Mouse (Mus musculus) fat pad, adult 2 months (tissue): Measurements from ENCODE around the gene Ezh1.
A peak's percentile ranks its signal among the peaks of the same experiment; 100 is the strongest.

Experiments used
- DNase-seq: peaks from one replicate; pipeline ENCODE4 v3.0.0-alpha.2; 2011; ENCODE audit warnings: low read depth, low spot score; ENCODE audit errors: extremely low read depth

Ezh1 gene

DNA sequence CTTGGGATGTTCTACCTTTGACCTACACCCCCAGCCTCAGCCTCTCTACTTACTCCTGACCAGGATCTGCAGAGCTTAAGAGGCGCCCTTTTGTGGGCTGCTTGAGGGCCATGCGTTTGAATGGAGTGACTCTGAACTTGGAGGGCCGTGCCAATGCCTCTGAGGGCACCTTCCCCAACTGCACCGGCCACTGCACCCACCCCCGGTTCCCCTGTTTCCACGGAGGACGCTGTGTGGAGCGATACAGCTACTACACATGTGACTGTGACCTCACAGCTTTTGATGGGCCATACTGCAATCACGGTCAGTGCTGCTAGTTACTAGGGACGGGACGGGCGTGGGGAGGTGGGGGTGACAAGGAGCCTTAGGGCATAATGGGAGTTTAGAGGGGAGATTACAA lies 41.3 kb downstream of the Ezh1 start:
- DNase-seq, result no peak

DNA sequence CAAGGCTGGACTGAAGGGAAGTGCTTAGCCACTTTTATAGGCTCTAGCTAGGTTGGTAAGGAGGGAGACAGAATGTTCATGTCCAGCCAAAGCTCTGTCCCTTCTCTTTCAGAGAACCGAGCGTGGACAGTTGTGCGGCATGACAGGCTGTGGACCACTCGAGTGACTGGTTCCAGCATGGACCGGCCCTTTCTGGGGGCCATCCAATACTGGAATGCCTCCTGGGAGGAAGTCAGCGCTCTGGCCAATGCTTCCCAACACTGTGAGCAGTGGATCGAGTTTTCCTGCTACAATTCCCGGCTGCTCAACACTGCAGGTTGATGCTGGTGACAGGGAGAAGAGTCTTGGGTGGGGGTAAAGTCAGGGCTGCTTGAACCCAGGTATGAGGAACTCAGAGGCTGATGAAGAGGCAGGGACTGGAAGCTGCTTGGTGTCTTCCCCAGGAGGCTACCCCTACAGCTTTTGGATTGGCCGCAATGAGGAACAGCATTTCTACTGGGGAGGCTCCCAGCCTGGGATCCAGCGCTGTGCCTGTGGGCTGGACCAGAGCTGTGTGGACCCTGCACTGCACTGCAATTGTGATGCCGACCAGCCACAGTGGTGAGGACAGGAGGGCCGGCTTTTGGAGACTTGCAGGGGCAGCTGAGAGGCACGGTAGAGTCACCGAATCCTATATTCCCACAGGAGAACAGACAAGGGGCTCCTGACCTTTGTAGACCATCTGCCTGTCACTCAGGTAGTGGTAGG lies 43.3 kb downstream of the Ezh1 start:
- DNase-seq, result no peak

DNA sequence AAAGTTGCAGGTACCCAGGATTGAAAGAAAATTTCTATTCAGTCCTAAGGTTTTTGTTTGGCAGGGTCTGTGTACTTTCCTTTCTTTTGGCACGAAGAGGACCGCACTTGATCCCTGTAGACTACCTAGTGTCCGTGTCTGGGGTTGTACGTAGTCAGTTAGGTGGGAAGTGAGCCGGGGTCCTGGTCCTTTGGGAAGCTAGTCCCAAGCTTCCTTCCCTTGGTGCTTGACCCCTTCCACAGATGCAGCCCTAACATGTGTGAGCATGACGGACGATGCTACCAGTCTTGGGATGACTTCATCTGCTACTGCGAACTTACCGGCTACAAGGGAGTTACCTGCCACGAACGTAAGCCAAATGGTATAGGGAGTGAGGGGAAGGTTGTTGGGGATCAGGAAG lies 44.3 kb downstream of the Ezh1 start:
- no peak for DNase-seq

DNA sequence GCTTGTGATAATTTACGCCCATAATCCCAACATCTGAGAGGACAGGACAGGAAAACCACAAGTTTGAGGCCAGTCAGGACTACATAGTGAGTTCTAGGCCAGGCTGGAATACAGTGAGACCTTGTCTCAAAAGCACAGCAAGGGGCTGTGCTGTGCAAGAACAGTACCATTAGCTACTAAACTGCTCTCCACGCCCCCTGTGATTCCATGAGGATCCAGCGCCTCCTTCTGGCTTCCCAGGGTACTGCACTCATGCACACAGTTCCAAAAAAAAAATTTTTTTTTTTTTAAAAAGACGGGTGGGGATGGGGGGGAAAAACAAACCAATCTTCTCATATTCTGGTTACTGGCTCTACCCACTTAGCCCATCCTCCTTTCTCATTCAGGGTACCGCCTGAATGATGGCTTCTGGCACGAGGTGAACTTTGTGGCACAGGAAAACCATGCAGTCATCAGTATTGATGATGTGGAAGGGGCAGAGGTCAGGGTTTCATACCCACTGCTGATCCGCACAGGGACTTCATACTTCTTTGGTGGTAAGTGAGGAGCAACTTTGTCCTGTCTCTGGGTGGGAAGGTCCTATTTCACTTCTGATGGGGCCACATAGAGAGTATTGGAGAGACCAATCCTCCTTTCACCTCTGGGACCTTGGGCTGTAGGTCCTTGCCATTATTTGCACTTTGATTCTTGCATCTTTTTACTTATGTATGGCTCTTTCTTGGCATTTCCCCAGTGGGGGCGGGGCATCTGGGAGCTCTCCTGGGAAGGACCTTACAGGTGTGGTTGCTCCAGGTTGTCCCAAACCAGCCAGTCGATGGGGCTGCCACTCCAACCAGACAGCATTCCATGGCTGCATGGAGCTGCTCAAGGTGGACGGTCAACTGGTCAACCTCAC lies 45.2 kb downstream of the Ezh1 start:
- no peak for DNase-seq

DNA sequence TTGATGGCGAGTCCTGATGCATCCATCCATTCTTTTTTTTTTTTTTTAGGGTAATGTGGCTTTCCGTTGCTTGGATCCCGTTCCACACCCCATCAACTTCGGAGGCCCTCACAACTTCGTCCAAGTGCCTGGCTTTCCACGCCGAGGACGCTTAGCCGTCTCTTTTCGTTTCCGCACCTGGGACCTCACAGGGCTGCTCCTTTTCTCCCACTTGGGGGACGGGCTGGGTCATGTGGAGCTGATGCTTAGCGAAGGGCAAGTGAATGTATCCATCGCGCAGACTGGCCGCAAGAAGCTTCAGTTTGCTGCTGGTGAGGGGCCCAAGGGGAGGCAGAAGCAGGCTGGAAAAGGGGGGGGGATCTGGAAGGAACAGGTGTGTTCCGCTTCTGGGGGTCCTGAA lies 46.0 kb downstream of the Ezh1 start:
- DNase-seq, result no peak

DNA sequence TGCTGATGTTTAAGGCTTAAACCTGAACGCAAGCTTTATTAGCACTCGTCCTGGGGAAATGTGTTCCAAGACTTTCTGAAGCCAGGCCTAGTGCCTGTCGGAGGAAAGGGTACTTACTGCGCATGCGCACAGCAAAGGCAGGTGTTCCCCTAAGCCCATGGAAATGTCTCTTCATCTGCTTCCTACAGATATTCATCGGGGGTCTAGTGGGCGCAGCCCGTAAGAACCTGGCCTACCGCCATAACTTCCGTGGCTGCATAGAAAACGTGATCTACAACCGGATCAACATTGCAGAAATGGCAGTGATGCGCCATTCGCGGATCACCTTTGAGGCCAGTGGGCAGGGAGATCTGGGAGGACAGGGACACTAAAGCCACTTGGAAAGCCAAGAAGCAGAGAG lies 47.0 kb downstream of the Ezh1 start:
- no peak for DNase-seq

DNA sequence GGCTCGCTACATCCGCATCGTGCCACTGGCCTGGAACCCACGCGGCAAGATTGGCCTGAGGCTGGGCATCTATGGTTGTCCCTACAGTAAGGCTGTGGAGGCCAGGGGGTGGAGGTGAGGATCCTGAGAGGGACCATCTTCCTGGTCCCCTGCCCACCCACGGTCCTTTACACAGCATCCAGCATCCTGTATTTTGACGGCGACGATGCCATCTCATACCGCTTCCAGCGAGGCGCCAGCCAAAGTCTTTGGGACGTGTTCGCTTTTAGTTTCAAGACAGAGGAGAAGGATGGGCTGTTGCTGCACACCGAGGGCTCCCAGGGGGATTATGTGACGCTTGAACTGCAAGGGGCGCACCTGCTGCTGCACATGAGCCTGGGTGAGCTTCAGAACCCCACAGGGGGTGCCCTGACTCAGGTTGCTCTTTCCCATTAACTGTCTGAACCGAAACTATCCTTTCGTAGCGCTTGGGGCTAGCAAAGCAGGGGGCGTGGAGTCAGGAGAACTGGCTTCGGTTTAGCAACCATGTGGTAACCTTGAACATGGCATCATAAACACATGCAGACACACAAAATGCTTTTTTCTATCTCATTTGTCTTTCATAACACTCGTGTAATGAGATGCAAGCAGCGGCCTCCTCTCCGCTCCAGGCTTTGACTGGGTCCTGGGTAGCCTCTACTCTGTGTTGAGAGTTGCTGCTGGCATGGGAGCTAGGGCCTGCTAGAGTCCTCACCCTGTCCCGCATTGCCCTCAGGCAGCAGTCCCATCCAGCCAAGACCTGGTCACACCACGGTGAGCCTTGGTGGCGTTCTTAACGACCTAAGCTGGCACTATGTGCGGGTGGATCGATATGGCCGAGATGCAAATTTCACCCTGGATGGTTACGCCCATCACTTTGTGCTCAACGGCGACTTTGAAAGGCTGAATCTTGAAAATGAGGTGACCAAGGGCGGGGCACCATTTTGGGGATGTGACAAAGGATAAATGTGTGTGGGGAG lies 47.9 kb downstream of the Ezh1 start:
- DNase-seq, result no peak

DNA sequence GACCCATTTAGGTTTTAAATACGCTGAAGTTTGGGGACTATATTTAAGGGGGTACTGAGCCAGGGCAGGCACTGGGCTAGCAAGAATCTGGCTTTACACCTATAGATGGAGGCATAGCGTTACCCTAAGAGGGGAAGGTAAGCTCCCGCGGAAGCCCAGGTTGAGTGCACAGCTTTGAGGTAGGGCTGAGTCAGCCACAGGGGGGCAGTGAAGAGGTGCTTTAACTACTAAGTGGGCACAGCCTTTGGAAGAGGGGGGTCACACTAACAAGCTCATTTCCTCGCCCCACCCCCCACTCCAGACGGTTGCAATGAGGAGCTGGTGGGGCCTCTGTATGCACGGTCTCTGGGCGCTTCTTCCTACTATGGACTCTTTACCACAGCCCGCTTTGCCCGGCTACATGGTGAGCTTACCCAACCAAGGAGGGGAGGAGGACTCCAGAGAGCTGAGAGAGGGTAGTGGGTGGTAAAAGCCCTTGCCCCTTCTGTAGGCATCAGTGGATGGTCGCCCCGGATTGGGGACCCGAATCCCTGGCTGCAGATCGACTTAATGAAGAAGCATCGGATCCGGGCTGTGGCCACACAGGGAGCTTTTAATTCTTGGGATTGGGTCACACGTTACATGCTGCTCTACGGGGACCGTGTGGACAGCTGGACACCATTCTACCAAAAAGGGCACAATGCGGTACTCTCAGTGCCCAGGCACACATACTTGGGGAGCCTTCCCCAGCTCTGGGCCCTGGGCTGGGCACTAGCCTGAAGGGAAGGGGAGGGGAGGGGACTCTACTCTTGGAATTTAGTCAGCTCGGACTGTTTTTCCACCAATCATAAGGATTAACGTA lies 49.1 kb downstream of the Ezh1 start:
- no peak for DNase-seq

DNA sequence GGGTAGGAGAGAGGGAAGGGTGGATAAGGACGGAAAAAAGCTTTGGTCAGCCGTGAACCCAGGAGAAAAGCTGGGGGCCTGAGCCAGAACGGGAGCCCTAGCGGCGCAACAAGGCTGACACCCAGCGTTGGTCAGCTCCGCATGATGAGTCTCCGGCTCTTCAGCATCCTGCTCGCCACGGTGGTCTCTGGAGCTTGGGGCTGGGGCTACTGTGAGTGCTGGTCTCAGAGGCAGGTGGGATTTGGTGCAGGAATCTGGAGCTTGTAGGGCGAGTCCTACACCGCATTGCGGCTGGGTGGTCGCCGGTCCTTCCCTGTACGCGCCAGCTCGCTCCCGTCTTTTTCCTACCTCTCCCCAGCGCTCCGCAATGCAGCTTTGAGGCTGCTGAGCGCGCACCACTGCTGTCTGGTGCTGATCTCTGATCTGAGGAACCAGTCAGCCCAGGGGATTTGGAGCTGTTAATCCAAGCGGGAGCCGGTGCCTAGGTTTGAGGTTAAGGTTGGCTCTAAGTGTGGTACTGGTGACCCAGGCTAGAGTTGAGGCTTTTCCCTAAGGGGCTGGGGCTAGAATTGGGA lies 50.1 kb downstream of the Ezh1 start:
- DNase-seq, result no peak

DNA sequence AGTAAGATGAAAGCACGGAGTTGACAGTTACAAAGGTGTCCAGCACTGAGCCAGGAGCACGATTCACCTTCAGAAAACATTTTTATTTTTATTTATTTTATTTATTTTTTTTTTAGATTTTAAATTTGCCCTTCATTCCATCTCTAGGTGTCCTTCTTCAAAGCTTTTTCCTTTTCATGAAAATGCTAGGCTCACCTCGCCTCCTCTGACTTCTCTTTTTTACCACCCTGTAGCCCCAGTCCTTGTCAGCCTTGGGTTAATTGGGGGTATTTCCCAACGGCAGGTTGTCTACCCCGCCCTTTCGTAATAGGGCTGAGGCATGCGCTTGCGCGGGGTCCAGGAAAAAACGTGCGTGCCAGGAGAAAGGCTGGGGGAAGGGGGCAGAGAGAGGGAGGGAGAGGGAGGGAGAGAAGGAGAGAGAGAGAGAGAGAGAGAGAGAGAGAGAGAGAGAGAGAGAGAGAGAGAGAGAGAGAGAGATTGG lies 50.6 kb downstream of the Ezh1 start:
- DNase-seq, result no peak

DNA sequence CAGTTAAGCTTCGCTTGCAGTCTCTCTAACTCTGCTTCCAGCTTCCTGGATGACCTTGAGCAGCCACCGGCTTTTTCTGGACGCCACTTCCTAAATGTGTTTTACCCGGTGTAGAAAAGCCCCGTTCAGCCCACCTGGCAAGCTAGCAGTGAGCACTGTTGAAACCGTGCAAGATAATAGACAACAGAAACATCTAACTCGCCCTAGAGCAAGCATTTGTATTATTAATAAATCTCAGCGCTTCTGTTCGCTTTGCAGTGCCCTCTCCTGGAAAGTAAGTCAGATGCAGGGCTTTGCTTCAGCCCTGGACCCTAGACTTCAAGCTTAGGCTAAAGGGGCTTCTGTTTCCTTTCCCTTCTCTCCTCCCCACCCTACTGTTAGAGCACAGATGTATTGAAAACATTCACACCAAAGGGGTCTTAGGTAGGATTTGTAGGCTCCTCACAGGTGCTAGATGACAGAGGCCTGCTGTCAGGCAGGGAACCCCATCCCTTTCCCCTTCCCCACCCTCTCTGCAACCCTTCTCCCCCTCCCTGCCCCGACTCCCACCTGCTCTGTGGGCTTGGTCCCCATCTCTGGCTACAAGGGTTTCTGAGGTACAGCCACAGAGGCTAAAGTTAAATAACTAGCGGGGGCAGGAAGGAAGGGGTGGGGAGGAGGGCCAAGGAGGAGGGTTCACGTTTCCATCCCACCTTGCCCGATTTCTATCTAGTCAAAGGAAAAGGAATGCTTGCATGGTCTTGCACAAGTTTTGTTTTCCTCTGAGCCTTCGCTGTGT lies 51.2 kb downstream of the Ezh1 start, which contains the start of gene Ccr10:
Gene Ccr10, minus strand, starts transcription at position 593 of the 778 bp plus-strand sequence.
- no peak for DNase-seq

DNA sequence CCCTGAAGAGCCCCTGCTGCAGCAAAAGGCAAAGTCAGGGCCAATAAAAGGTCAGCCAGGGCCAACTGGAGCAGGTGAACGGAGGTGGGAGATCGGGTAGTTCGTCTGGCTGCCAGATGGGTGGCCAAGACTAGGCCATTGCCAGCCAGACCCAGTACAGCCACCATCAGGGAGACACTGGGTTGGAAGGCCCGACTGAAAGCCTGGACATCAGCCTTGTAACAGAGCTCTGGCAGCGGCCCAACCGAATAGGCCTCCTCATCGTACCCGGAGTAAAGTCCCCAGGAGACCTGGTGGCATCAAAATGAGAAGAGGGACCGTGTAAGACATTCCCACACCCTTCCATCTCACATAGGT lies 51.9 kb downstream of the Ezh1 start:
- no peak for DNase-seq

DNA sequence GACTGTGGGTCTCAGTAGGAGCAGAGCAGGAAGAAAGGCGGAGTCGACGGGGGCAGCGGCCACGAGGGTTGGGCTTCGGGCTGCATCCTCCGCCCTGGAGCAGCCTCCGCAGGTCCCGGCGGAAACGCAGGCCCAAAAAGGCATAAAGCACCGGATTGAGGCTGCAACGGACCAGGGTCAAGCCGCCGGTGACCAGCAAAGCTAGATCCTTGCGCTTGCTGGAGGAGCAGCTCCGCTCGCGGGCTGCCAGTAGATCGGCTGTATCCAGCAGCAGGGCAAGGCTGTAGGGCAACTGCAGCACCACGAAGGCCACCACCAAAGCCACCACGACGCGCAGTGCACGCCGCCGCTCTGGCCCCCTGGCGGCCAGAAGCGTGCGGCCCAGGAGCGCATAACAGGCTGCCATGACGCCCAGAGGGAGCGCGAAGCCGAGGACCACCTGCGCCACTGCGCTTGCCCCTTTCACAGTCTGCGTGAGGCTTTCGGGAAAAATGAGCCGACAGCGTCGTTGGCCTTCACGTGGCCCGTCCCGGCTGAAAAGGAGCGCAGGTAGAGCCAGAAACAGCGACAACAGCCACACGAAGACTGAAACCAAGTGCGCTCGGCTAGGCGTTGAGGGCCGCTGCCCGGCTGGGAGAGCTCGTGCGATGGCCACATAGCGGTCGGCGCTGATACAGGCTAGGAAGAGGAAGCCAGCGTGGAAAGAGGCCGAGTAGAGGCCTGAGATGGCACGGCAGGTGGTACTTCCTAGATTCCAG lies 52.5 kb downstream of the Ezh1 start:
- DNase-seq, result no peak

DNA sequence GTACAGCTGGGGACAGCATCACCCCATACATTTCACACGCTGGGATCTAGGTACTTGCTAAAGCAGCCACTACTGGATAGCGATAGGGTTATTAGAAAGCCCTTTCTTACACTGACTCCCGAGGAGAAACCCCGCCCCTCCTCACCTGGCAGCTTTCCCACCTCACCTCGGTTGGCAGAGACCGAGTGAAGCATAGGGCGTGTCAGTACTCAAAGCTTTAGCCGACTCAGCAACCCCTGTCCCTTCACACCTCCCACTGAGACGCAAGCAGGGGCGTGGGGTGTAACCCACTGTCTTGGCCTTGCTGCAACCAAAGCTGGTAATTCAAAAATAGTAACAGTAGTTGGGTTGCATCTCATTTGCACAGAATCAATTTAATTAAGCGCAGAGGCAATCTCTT lies 53.2 kb downstream of the Ezh1 start:
- DNase-seq, result no peak

DNA sequence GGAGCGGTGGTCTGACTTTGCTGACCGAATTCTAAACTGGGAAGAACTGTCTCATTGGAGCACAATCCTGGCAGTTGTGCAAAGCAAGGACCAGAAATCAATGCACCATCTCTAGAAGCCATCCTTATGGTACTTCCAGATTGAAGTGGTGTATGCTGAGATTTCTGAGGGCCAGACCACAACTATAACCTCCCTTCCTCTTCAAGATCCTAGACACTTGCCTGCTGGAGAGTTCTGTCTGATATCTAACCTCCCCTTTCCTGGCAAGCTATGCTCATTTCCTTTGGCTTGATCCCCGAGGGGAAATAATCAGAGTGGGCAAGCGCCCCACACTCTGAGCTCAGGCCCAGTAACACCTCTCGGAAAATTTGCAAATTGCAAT lies 53.8 kb downstream of the Ezh1 start:
- no peak for DNase-seq

DNA sequence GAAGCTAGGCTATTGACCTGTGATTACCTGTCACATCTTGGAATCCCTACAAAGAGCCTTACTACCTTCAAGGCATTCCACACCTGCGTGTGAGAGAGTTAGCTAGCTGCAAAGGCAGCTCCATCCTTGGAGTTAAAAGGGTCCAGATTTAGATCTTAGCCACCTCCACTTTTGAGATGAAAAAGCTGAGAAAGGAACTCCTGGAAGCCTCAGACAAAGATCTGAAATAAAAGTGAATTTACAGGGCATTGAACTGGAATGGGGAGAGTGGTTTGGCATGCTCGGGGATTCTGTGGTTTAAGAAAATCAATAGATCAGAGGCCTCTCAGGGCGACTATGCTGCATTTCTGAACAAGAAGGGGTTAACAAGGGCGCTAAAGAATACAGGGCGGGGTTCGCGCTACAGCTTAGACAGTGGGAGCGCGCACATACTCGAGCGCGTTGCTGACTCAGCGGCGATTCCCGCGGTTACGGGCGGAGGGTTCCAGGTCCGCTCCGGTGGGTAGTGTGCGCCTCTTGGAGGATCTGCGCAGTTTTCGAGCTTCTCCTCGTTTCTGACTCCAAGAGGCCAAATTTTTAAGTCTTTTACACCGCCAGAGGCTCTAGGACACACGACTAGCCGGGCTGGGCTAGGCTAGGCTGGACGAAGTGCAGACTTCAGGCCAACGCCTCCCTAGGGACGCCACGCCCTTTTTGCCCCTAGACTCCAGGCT lies 54.4 kb downstream of the Ezh1 start:
- no peak for DNase-seq

DNA sequence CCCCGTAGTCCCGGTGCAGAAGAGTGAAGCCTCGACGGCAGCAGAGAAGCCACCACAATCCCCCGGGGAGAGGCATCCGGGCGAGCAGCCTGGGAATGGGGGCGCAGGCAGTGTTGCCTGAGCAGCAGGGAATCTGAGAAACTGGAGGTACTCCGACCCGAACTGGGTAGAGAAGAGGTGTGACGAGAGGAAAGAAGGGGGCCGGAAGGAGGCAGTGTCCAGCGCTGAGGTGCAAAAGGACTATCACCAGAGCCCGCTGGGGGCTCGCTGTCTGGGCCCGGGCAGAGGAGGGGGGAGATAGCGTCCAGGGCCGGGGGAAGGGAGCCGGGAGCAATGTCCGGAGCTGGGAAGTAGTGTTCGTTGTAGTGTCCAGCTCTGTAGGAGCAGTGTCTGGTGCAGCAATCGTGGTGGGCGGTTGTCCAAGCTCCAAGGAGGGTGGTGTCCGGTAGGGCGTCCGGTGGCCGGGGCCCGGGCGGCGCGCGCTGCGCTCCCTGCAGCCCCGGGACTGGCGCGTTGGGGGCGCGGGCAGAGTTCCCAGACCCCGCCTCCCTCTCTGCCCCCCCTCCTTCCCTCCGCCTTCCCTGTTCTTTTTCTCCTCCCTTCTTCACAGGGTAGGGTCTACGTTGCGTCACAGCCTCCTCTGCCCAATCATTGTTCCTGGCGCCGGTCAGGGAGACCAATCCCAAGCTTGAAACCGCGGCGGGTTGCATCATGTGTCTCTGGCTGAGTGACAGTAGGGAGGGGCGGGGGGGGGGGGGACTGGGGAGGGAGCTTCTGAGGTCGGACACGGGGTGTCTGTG lies 55.3 kb downstream of the Ezh1 start, which contains the start of gene Plekhh3:
Gene Plekhh3, minus strand, starts transcription at position 541 of the 800 bp plus-strand sequence.
- peak; percentile 76 for DNase-seq
